Mouse (Mus musculus): ENCODE measurements at regions not wholly inside any gene's neighbourhood (a gene's known extent, or its start where the extent isn't known, plus 50 kb on each side); places are given as distances from the start of the nearest gene placed in this dataset.
"Not testable (repeated sequence)": the region's sequence is repeated elsewhere in the genome, so short reads cannot be mapped to it uniquely, and the experiment has no call there.

DNA sequence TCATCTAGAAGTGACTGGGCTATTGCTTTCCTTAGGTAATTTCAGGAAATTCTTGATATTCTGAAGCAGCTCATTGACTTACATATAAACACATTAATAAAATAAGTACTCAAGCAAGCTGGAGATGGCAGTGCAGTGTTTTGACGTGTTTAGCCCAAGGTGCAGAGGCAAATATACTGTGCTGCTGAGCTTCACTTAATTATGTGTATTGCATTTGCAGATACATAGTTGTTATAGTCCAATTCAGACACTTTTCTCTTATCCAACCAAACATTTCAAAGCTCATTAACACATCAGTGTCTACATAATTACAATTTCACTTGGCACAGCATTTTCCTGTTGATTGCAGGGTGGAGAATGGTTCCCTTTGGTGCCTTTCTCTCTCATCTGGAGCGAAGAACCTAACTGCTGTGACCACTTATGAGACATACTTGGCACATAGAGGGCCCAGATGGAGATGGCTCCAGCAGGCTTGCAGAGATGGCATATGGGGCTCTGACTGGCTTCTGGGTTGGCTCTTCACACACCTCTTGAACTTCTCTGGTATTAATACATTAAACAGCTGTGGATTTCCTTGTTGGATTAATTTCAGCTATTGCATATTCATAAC is 803.9 kb upstream of the Gm10800 start:
- DNase-seq (ENCODE audit: low spot score in 2 of 2): no peak

DNA sequence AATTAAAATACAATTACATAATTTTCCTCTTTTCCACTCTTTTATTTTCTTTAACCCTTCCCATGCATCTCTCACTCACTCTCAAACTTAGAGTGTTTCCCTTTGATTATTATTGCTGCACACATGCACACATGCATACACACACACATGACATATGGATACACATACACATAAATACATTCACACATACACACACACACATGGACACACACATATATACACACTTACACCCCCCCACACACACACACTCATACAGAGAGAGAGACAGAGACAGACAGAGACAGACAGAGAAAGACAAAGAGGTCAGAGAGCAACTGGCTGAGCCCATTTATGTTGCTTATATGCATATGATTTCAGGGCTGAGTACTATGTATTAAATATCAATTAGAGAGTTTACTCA is 764.2 kb upstream of the Gm10800 start:
- no peak for DNase-seq (ENCODE audit: low spot score in 2 of 2)

DNA sequence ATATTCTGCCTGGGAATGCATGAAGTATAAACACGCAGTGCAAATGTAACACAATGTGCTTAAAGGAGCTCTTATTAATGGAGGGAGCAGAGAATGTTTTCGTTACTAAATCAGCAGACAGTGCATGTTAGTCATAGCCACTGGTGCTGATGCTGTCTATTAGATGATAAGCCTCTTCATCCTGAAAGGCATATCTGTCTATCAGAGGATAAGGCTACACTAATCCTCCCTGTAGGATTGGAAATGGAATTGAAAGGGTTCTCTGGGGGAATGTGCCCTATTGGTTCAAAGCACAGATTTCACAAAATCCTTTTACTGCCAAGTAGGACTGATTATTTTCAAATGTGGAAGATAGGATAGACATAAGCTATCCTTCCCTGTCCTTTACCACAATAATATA is 763.4 kb upstream of the Gm10800 start:
- DNase-seq (ENCODE audit: low spot score in 2 of 2): no peak

GRCm38 (mm10) chr2:99421622-99422021 is 754.5 kb upstream of the Gm10800 start:
- no peak for DNase-seq (ENCODE audit: low spot score in 2 of 2)

DNA sequence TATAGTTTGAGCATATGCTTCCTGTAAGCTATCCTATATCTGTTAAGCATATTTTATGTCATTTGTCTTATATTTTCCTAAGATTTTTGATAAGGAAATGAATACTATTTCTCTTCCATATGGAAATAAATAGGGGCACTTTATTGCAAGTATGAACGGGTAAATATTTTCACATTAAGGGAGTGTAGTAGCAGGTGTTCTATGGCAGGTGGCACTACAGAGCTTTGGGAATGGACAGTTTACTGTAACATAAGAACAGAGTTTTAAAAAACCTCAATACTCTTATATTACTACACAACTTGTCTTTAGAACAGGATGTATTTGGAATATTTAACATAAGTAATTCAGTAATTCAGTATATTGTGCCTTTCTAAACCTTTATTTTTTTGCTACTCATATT is 742.4 kb upstream of the Gm10800 start:
- DNase-seq (ENCODE audit: low spot score in 2 of 2): peak; percentile 4 to 7

DNA sequence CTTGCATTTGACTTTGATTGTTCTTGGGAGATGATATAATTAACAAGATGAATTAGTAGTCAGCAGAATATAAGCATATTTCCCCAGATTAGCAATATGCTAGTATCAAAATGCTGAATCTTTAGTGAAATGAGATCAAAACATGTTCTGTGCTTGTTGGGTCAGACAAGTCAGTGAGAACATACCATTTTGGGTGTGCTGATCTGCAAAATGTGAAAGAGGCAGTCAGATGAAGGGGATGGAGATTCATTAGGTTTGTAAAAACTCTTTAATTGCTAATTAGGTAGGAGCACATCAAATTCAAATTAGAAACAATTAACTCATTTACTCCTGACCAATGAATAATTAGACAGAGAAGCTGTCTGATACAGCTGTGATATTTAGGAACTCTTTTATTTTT is 712.6 kb upstream of the Gm10800 start:
- no peak for DNase-seq (ENCODE audit: low spot score in 2 of 2)

- not testable (repeated sequence) for DNase-seq (ENCODE audit: low spot score in 2 of 2)
These were observed 696.5 kb upstream of the Gm10800 start for GRCm38 (mm10) chr2:99363651-99364050.

GRCm38 (mm10) chr2:99329166-99329565 is 662.1 kb upstream of the Gm10800 start:
- no peak for DNase-seq (ENCODE audit: low spot score in 2 of 2)

Measured in right cerebral cortex, adult 2 months (tissue).